ENCODE assay signal across 9 mouse cellular contexts in the genomic region with DNA sequence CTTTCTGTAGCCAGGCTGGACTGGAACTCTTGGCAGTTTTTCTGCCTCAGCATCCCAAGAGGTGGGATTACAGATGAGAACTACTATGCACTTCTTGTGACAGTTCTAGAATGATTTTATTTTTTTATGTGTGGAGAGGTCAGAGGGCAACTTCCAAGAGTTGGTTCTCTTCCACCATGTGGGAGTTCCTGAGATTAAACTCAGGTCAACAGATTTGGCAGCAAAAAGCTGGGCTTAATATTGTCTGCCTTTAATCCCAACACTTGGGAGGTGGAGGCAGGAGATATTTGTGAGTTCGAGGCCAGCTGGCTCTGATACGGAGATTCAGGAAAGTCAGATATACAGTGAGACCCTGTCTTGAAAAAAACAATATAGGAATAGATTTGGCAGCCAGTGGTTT. TPM values are rescaled to one million over a fixed set of nuclear protein-coding genes. Genes with fewer than 3 reads are reported as not detected.
DNase-seq lines count a peak whose midpoint lies in the region; ATAC-seq and TF ChIP-seq lines count a peak whose summit lies in the region.
"Had no signal": no experiment of that assay in that cellular context is flagged by ENCODE, and none has a peak within 500 bp of the region (broad histone marks: within the 10 kb centered on the region; RNA-seq: fewer than 3 reads in every experiment).

No protein-coding gene starts in this region.

- no peak for ATAC-seq in heart, embryonic 16.5 days (replicated peaks; ENCODE audit: extremely low read depth, insufficient read depth, low FRiP score)
- ATAC-seq in G1E (ENCODE audit: extremely low read depth, insufficient number of reproducible peaks, low FRiP score, poor library complexity, severe bottlenecking) = no peak
- ATAC-seq in hindbrain, embryonic 11.5 days (ENCODE audit: low FRiP score) = no peak
- ATAC-seq in midbrain, embryonic 11.5 days (ENCODE audit: low FRiP score) = no peak
- ATAC-seq in monocyte, adult 5-6 weeks (replicated peaks; ENCODE audit: insufficient number of reproducible peaks, low FRiP score, low TSS enrichment, poor library complexity, severe bottlenecking) = no peak

- no peak for TF ChIP-seq CTCF in G1E (IDR thresholded peaks at IDR 0.05; ENCODE audit: low read depth, low read length)

- H3K27ac ChIP-seq in heart, embryonic 16.5 days (ENCODE audit: low read length) = no peak overlapping the region
- no peak overlapping the region for H3K27ac ChIP-seq in hindbrain, embryonic 11.5 days (ENCODE audit: low read depth, low read length)
- no peak overlapping the region for H3K27ac ChIP-seq in midbrain, embryonic 11.5 days (ENCODE audit: low read depth, low read length)

- intact Hi-C loops in heart, postnatal 25 days (cut with DNase I) = no loop called here

- H3K4me3 ChIP-seq in heart, embryonic 16.5 days (ENCODE audit: low read length) = no peak overlapping the region
- peak overlapping the region; percentile 42; the same call in 1 of the 2 replicates for H3K4me3 ChIP-seq in G1E (ENCODE audit: low read depth, low read length)
- no peak overlapping the region for H3K4me3 ChIP-seq in hindbrain, embryonic 11.5 days (ENCODE audit: low read depth, low read length)
- peak overlapping the region; percentile 5; the same call in 1 of the 2 replicates for H3K4me3 ChIP-seq in midbrain, embryonic 11.5 days (ENCODE audit: low read depth, low read length)

- no peaks in the 10 kb centered on the region for H3K9me3 ChIP-seq in heart, embryonic 16.5 days (replicated peaks; ENCODE audit: control insufficient read depth, low read length)
- H3K9me3 ChIP-seq in G1E (replicated peaks) = no peaks in the 10 kb centered on the region
- H3K9me3 ChIP-seq in hindbrain, embryonic 11.5 days (ENCODE audit: control insufficient read depth, low read length) = no peaks in the 10 kb centered on the region
- no peaks in the 10 kb centered on the region for H3K9me3 ChIP-seq in midbrain, embryonic 11.5 days (ENCODE audit: control insufficient read depth, low read length)

- no peak overlapping the region for H3K9ac ChIP-seq in heart, embryonic 16.5 days (ENCODE audit: low read length)
- H3K9ac ChIP-seq in hindbrain, embryonic 11.5 days (ENCODE audit: low read depth, low read length) = no peak overlapping the region
- no peak overlapping the region for H3K9ac ChIP-seq in midbrain, embryonic 11.5 days (ENCODE audit: low read length)

- H3K4me1 ChIP-seq in heart, embryonic 16.5 days (ENCODE audit: control insufficient read depth, insufficient read depth, low read length) = peaks cover 20% of the 10 kb centered on the region
- H3K4me1 ChIP-seq in G1E (ENCODE audit: insufficient read depth, low read depth, low read length) = peaks cover 64% of the 10 kb centered on the region
- H3K4me1 ChIP-seq in hindbrain, embryonic 11.5 days (replicated peaks; ENCODE audit: control insufficient read depth, insufficient read depth, low read length) = no peaks in the 10 kb centered on the region
- H3K4me1 ChIP-seq in midbrain, embryonic 11.5 days (ENCODE audit: control insufficient read depth, insufficient read depth, low read length) = peaks cover 18% of the 10 kb centered on the region

- no peak for DNase-seq in heart, postnatal 25 days (ENCODE audit: low spot score)
- no peak for DNase-seq in G1E (ENCODE audit: low spot score)
- no peak for DNase-seq in hindbrain, embryonic 11.5 days (ENCODE audit: low spot score)
- DNase-seq in midbrain, embryonic 11.5 days (ENCODE audit: low spot score, missing footprints) = no peak
- no peak for DNase-seq in urinary bladder, postnatal 10 days (ENCODE audit: low spot score)
- no peak for DNase-seq in T-cell, adult 2 months (ENCODE audit: low spot score)
- DNase-seq: left cerebral cortex, postnatal 4 days had no signal

- 42% methylated on average over 2 of the region's 2 CpGs for WGBS in heart, embryonic 16.5 days
- 83% methylated on average over 2 of the region's 2 CpGs for WGBS in hindbrain, embryonic 11.5 days
- 73% methylated on average over 2 of the region's 2 CpGs for WGBS in midbrain, embryonic 11.5 days

- H3K36me3 ChIP-seq in heart, embryonic 16.5 days (ENCODE audit: control insufficient read depth, insufficient read depth) = no peaks in the 10 kb centered on the region
- peaks cover 34% of the 10 kb centered on the region for H3K36me3 ChIP-seq in G1E (replicated peaks)
- no peaks in the 10 kb centered on the region for H3K36me3 ChIP-seq in hindbrain, embryonic 11.5 days (ENCODE audit: control insufficient read depth, insufficient read depth, low read length)
- no peaks in the 10 kb centered on the region; the same call in 1 of the 2 replicates for H3K36me3 ChIP-seq in midbrain, embryonic 11.5 days (ENCODE audit: control insufficient read depth, insufficient read depth, low read length)

- no peaks in the 10 kb centered on the region for H3K27me3 ChIP-seq in heart, embryonic 16.5 days (ENCODE audit: control insufficient read depth, insufficient read depth, low read length)
- H3K27me3 ChIP-seq in G1E (ENCODE audit: insufficient read depth, low read length) = no peaks in the 10 kb centered on the region
- H3K27me3 ChIP-seq in hindbrain, embryonic 11.5 days (ENCODE audit: control insufficient read depth, insufficient read depth, low read length) = no peaks in the 10 kb centered on the region
- H3K27me3 ChIP-seq in midbrain, embryonic 11.5 days (ENCODE audit: control insufficient read depth, insufficient read depth, low read length) = no peaks in the 10 kb centered on the region

- H3K4me2 ChIP-seq in heart, embryonic 16.5 days (ENCODE audit: low read depth, low read length) = peak overlapping the region; percentile 4; the same call in 1 of the 2 replicates
- 0 out of 2 replicates have a peak overlapping the region, but pooled peaks have one; percentile 17 for H3K4me2 ChIP-seq in hindbrain, embryonic 11.5 days (replicated peaks; ENCODE audit: low read depth, low read length)
- peak overlapping the region; percentile 79; the same call in 1 of the 2 replicates for H3K4me2 ChIP-seq in midbrain, embryonic 11.5 days

RNA-seq across cellular contexts. Expression of gene Naa15, which starts 3.0 kb away (rescaled TPM):
- 29.9 and 32.7 TPM in 2 replicates for polyA plus RNA-seq in heart, embryonic 16.5 days (2015; fragmentation: Nextera tagmentation; extraction: Ambion mirVana)
- 10 to 100 TPM; 41.6 to 47.1 TPM for total RNA-seq in heart, postnatal 25 days (2021)
- 131 and 138 TPM in 2 replicates for total RNA-seq in G1E (2014; fragmentation: Nextera tagmentation)
- 52.5 and 63.5 TPM in 2 replicates for total RNA-seq in G1E (2017)
- 15.9 and 28.6 TPM in 2 replicates for polyA plus RNA-seq in G1E (2012)
- polyA plus RNA-seq in hindbrain, embryonic 11.5 days (2014; fragmentation: Nextera tagmentation; extraction: Ambion mirVana) = 56.6 and 59.3 TPM in 2 replicates
- polyA plus RNA-seq in midbrain, embryonic 11.5 days (2014; fragmentation: Nextera tagmentation; extraction: Ambion mirVana) = 54.5 and 57.0 TPM in 2 replicates
- total RNA-seq in monocyte, adult 5-6 weeks (2017) = 61.2 to 95.8 TPM (median 67.4 TPM) in 3 replicates

RNA-seq across cellular contexts. Expression of gene Ndufc1, which starts 9.2 kb away (rescaled TPM):
- polyA plus RNA-seq in heart, embryonic 16.5 days (2015; fragmentation: Nextera tagmentation; extraction: Ambion mirVana) = 1,483 and 1,554 TPM in 2 replicates
- total RNA-seq in heart, postnatal 25 days (2021) = 1,000 to 10,000 TPM; 1,646 to 1,675 TPM
- total RNA-seq in G1E (2014; fragmentation: Nextera tagmentation) (199 and 247 TPM in 2 replicates), G1E (2017) (106 and 114 TPM in 2 replicates)
- polyA plus RNA-seq in G1E (2012) = 16.7 and 38.6 TPM in 2 replicates
- 714 and 715 TPM in 2 replicates for polyA plus RNA-seq in hindbrain, embryonic 11.5 days (2014; fragmentation: Nextera tagmentation; extraction: Ambion mirVana)
- polyA plus RNA-seq in midbrain, embryonic 11.5 days (2014; fragmentation: Nextera tagmentation; extraction: Ambion mirVana) = 739 and 783 TPM in 2 replicates
- 31.4 to 81.5 TPM (median 60.3 TPM) in 3 replicates for total RNA-seq in monocyte, adult 5-6 weeks (2017)

RNA-seq across cellular contexts. Expression of gene Mgarp, which starts 21.4 kb away (rescaled TPM):
- 10.2 and 10.7 TPM in 2 replicates for polyA plus RNA-seq in heart, embryonic 16.5 days (2015; fragmentation: Nextera tagmentation; extraction: Ambion mirVana)
- under 1 TPM; 0.23 to 0.31 TPM for total RNA-seq in heart, postnatal 25 days (2021)
- total RNA-seq in G1E (2014; fragmentation: Nextera tagmentation) (5.6 and 6.6 TPM in 2 replicates), G1E (2017) (20.3 and 24.7 TPM in 2 replicates)
- 14.4 and 16.8 TPM in 2 replicates for polyA plus RNA-seq in G1E (2012)
- 4.0 and 5.5 TPM in 2 replicates for polyA plus RNA-seq in hindbrain, embryonic 11.5 days (2014; fragmentation: Nextera tagmentation; extraction: Ambion mirVana)
- polyA plus RNA-seq in midbrain, embryonic 11.5 days (2014; fragmentation: Nextera tagmentation; extraction: Ambion mirVana) = 22.5 and 26.9 TPM in 2 replicates
- total RNA-seq in monocyte, adult 5-6 weeks (2017) = 1.5 TPM in 1 of 3 replicates, not detected in the others
- total RNA-seq: left cerebral cortex, postnatal 4 days had no signal

Comparison
In these comparisons a context has a peak if more than half of its experiments do, and no peak if none do; other contexts are left out.
1. H3K4me2 ChIP-seq: peak in every context shown above with its lines; median percentile 79 in midbrain, embryonic 11.5 days; 17 in hindbrain, embryonic 11.5 days; 4 in heart, embryonic 16.5 days.
2. H3K4me3 ChIP-seq: peak in G1E (single experiment) and midbrain, embryonic 11.5 days (single experiment); none in heart, embryonic 16.5 days (single experiment) and hindbrain, embryonic 11.5 days (single experiment).
3. RNA of gene Ndufc1, which starts 9.2 kb away (polyA plus RNA-seq): 1,483 to 1,554 TPM in heart, embryonic 16.5 days, 739 to 783 TPM in midbrain, embryonic 11.5 days and 714 to 715 TPM in hindbrain, embryonic 11.5 days; 16.7 to 38.6 TPM in G1E; every median in the first group is over 10 times any median in the second.